Mouse (Mus musculus): Measurements from ENCODE around the gene Armh1. TPM values are rescaled to one million over a fixed set of nuclear protein-coding genes. Genes with fewer than 3 reads are reported as not detected.

The Armh1 gene
- polyA plus RNA-seq, 1 experiment from 2014 or later: 0.15 TPM

DNA sequence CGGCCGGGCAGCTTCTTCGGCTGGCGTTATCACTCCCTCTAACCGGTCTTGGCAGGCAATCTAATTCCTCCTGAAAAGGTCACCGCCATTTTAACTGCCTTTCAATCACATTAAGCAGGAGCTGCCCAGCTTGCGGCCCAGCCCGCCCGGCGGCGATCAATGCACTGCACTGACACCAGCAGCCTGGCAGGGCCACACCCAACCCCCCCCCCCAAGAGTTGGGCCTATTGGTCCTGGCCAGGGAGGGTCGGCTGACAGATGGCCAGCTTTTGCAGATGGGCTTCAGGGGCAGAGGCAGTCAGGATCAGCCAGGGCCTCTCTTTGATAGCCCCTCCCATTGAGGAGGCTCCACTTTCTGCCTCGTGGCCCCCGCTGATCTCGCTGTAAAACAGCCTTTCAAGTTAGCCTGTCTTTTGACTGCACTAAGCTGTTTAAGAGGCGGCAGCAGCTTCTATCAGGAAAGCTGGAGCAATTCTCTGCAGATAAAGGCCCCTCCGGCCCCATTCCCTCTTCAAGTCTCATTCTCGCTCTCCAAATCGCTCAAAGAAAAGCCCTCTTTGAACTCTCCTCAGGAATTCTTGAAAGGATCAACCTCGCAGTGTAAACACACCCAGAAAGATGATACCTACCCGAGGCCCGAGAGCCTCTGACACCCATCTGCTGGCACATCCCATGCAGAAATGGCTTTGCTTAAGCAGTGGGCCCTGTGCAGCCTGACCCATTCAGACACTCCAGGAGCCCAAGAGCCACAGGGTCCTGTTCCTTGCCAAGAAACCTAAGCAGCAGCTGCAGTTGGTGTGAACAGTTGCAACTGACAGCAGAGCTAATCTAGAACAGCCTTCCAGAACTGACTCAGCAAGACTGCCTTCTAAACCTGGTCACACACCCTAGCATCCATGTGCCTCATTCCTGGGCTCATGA is 31.6 kb upstream of the Armh1 start:
- WGBS: 25% methylated on average over 22 of the region's 22 CpGs
- no peaks in the 10 kb centered on the region for H3K27me3 ChIP-seq (ENCODE audit: control insufficient read depth, insufficient read depth, low read length)
- no peak overlapping the region for H3K9ac ChIP-seq (ENCODE audit: low read depth, low read length)
- H3K27ac ChIP-seq (ENCODE audit: low read depth, low read length): 0 out of 2 replicates have a peak overlapping the region, but pooled peaks have one; percentile 11
- H3K4me2 ChIP-seq (replicated peaks; ENCODE audit: low read depth, low read length): no peak overlapping the region
- H3K4me1 ChIP-seq (ENCODE audit: control insufficient read depth, insufficient read depth, low read length): peaks cover 32% of the 10 kb centered on the region
- H3K4me3 ChIP-seq (ENCODE audit: low read length): no peak overlapping the region
- peak; percentile 50; the same call in 1 of the 2 replicates for ATAC-seq (ENCODE audit: low FRiP score, low TSS enrichment)
- no peaks in the 10 kb centered on the region for H3K9me3 ChIP-seq (ENCODE audit: control insufficient read depth, low read length)
- peaks cover 77% of the 10 kb centered on the region for H3K36me3 ChIP-seq (ENCODE audit: control insufficient read depth, insufficient read depth, low read length)

DNA sequence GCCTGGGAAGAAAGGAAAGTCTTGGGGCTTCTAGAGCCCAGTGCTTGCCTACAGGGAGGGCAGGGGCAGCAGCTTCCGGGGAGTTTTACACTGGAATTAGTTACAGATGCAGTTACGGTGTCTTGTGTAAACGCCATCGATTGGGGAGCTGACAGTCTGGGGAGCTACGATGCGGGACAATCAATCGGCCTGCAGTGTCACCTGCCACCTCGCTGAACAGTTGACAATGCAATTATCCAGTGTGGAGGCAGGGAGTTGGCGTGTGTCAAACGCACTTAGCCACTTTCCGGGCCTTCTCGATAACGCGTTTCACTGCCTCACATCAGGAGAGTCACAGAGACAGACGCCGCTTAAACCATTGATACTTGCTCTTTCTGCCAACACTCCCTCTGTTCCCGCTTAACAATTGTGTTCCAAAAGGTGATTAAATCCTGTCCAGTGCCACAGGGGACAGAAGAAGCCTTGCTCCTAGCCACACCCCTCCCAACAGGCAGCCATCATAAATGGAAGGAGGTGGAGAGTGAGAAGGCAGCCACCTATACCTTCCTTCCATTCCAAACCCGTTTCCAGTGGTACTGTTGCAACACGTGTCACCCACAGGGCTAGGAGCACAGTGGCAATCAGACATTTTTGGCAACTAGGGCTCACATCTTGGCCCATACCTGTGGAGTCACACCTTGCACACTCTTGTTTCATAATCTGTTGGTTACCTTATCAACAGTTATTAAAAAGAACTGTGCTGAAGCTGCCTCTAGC is 29.3 kb upstream of the Armh1 start:
- no peaks in the 10 kb centered on the region for H3K9me3 ChIP-seq (ENCODE audit: control insufficient read depth, low read length)
- no peak overlapping the region for H3K4me3 ChIP-seq (ENCODE audit: low read length)
- H3K9ac ChIP-seq (ENCODE audit: low read depth, low read length): no peak overlapping the region
- H3K4me2 ChIP-seq (replicated peaks; ENCODE audit: low read depth, low read length): no peak overlapping the region
- H3K27ac ChIP-seq (ENCODE audit: low read depth, low read length): no peak overlapping the region
- ATAC-seq (ENCODE audit: low FRiP score, low TSS enrichment): no peak
- peaks cover 43% of the 10 kb centered on the region for H3K4me1 ChIP-seq (ENCODE audit: control insufficient read depth, insufficient read depth, low read length)
- WGBS: 51% methylated on average over 19 of the region's 19 CpGs
- no peaks in the 10 kb centered on the region for H3K27me3 ChIP-seq (ENCODE audit: control insufficient read depth, insufficient read depth, low read length)
- H3K36me3 ChIP-seq (ENCODE audit: control insufficient read depth, insufficient read depth, low read length): peaks cover 75% of the 10 kb centered on the region

DNA sequence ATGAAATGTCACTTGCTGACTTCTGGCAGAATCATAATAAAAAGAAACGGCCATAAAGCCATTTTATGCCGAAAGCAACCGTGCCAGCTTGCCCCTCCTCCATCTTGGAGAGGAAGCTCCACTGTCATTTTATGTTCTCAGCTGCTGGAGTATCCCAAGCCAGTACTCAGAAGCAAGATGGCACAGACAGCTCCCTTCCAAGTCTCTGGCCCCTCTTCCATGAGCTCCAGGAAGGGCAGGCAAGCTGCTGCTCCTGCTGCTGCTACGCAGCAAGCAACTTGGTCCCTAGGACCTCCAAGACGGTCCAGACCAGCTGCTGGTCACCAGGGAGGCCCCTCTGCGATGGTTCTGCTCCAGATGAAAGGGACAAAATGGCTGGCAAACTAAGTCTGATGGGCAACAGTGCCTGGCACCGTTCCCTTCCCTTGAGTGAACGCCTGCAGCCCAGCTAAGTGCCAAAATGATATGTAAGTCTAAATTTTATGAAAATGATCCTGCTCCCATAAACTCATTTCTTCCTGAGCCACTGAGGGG is 28.5 kb upstream of the Armh1 start:
- Histone ChIP-seq H3K27ac (ENCODE audit: low read depth, low read length) (no peak overlapping the region), H3K27me3 (ENCODE audit: control insufficient read depth, insufficient read depth, low read length) (no peaks in the 10 kb centered on the region), H3K4me3 (ENCODE audit: low read length) (no peak overlapping the region), H3K36me3 (ENCODE audit: control insufficient read depth, insufficient read depth, low read length) (peaks cover 74% of the 10 kb centered on the region), H3K9ac (ENCODE audit: low read depth, low read length) (no peak overlapping the region), H3K4me1 (ENCODE audit: control insufficient read depth, insufficient read depth, low read length) (peaks cover 49% of the 10 kb centered on the region), H3K9me3 (ENCODE audit: control insufficient read depth, low read length) (no peaks in the 10 kb centered on the region), H3K4me2 (replicated peaks; ENCODE audit: low read depth, low read length) (no peak overlapping the region)
- ATAC-seq (ENCODE audit: low FRiP score, low TSS enrichment): no peak
- 76% methylated on average over 8 of the region's 8 CpGs for WGBS

DNA sequence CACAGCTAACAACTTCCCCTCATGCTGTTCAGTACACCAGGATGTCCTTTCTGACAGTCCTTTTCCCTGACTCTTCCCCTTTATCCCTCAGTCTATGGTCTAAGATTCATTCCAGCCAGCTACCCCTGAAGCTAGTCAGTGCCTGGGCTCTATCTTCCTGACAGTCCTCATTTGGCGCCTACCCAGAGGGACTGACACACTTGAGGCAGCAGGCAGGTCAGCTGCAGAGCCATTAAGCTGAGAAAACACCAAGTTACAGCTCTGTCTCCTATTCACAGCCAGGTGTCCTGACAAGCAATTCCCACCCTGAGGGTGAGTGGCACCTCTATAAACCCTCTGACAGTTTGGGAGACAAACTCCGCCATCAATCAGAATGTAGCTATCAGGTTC is 27.3 kb upstream of the Armh1 start:
- H3K27ac ChIP-seq (ENCODE audit: low read depth, low read length): no peak overlapping the region
- peaks cover 74% of the 10 kb centered on the region for H3K36me3 ChIP-seq (ENCODE audit: control insufficient read depth, insufficient read depth, low read length)
- peaks cover 42% of the 10 kb centered on the region for H3K4me1 ChIP-seq (ENCODE audit: control insufficient read depth, insufficient read depth, low read length)
- no peak for ATAC-seq (ENCODE audit: low FRiP score, low TSS enrichment)
- peaks cover 6% of the 10 kb centered on the region for H3K9me3 ChIP-seq (ENCODE audit: control insufficient read depth, low read length)
- 65% methylated on average over 2 of the region's 2 CpGs for WGBS
- H3K4me2 ChIP-seq (replicated peaks; ENCODE audit: low read depth, low read length): no peak overlapping the region
- H3K4me3 ChIP-seq (ENCODE audit: low read length): no peak overlapping the region
- no peak overlapping the region for H3K9ac ChIP-seq (ENCODE audit: low read depth, low read length)
- no peaks in the 10 kb centered on the region for H3K27me3 ChIP-seq (ENCODE audit: control insufficient read depth, insufficient read depth, low read length)

DNA sequence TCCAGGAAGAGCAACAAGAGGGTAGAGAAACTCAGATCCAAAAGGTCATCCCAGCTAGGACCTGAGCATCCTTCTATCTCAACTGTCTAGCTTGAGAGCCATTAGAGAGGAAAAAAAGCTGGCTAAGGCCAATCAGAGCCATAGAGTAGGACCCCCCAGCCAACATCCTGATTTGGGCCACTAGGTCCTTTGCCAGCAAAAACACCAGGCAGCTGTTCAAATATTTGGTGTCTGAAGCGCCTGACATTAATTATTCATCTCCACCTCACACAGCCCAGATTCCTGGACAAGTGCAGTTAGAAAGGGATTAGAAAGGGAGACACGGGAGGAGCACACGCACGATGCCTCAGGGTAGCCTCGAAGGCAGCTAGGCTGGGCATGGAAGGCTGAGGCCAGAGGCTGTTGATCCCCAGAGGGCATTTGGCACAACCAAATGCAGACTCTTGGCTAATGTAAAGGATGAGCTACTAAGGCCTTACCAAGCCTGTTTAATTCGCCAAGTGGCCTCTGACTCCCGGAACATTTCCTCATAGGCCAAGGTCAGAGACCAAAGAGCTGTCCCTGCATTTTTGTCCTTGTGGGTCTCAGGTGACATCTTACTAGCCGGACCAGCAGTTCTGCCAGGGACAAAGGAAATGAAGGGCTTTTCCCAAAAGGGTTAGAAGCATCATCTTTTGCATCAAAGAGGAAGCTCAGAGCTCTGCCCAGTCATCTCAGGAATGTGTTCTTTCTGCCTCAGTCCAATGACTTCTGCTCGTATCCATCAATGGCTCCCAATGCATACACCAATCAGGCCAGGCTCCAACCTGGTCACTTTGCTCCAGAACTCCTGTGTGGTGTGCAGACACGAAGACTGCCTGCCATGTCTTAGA is 26.7 kb upstream of the Armh1 start:
- 62% methylated on average over 10 of the region's 10 CpGs for WGBS
- H3K4me3 ChIP-seq (ENCODE audit: low read length): no peak overlapping the region
- H3K4me2 ChIP-seq (replicated peaks; ENCODE audit: low read depth, low read length): no peak overlapping the region
- peaks cover 35% of the 10 kb centered on the region for H3K4me1 ChIP-seq (ENCODE audit: control insufficient read depth, insufficient read depth, low read length)
- H3K9ac ChIP-seq (ENCODE audit: low read depth, low read length): no peak overlapping the region
- H3K27ac ChIP-seq (ENCODE audit: low read depth, low read length): no peak overlapping the region
- peaks cover 10% of the 10 kb centered on the region for H3K9me3 ChIP-seq (ENCODE audit: control insufficient read depth, low read length)
- peaks cover 71% of the 10 kb centered on the region for H3K36me3 ChIP-seq (ENCODE audit: control insufficient read depth, insufficient read depth, low read length)
- ATAC-seq (ENCODE audit: low FRiP score, low TSS enrichment): no peak
- H3K27me3 ChIP-seq (ENCODE audit: control insufficient read depth, insufficient read depth, low read length): no peaks in the 10 kb centered on the region

DNA sequence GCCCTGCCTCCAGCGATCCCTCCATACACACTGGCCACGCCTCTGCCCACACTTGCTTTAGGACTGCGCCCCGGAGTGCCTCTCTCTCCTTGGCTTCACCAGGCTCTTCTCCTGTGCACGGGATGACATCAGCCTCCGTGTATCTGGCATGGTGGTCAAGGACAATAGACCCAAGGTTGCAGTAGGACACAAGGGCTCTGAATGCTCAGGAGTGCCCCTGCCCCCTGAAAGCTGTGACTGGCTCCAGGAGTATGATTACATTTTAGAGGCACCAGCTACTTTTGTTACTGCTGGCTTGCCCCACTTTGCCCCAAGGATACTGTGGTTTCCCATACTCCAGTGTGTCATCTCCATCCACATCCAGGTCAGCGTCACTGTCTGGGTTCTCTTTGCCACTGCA is 25.8 kb upstream of the Armh1 start:
- peaks cover 75% of the 10 kb centered on the region for H3K36me3 ChIP-seq (ENCODE audit: control insufficient read depth, insufficient read depth, low read length)
- H3K9ac ChIP-seq (ENCODE audit: low read depth, low read length): no peak overlapping the region
- peaks cover 10% of the 10 kb centered on the region for H3K9me3 ChIP-seq (ENCODE audit: control insufficient read depth, low read length)
- no peak overlapping the region for H3K27ac ChIP-seq (ENCODE audit: low read depth, low read length)
- peaks cover 30% of the 10 kb centered on the region for H3K4me1 ChIP-seq (ENCODE audit: control insufficient read depth, insufficient read depth, low read length)
- 82% methylated on average over 7 of the region's 7 CpGs for WGBS
- H3K4me2 ChIP-seq (replicated peaks; ENCODE audit: low read depth, low read length): no peak overlapping the region
- H3K27me3 ChIP-seq (ENCODE audit: control insufficient read depth, insufficient read depth, low read length): no peaks in the 10 kb centered on the region
- ATAC-seq (ENCODE audit: low FRiP score, low TSS enrichment): no peak
- no peak overlapping the region for H3K4me3 ChIP-seq (ENCODE audit: low read length)

DNA sequence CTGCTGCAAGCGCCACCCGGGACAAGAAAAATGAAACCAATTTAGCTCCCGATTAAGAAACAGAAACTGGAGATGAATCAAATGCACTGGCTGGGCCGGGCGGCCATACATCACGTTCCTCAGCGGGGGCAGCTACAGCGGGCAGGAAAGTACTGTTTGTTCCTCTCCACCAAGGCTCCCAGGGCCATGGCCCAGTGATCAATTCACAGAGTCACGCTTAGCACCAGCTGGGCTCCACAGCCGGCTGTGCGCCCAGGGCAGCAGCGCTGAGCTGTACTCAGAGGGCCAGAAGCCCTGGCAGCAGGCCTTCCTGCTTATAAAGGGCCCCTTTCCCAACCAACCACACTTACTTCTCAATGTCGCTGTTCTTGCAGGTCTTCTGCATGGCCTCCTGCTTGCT is 25.1 kb upstream of the Armh1 start:
- H3K4me1 ChIP-seq (ENCODE audit: control insufficient read depth, insufficient read depth, low read length): peaks cover 32% of the 10 kb centered on the region
- no peak for ATAC-seq (ENCODE audit: low FRiP score, low TSS enrichment)
- no peaks in the 10 kb centered on the region for H3K27me3 ChIP-seq (ENCODE audit: control insufficient read depth, insufficient read depth, low read length)
- H3K4me2 ChIP-seq (replicated peaks; ENCODE audit: low read depth, low read length): no peak overlapping the region
- H3K4me3 ChIP-seq (ENCODE audit: low read length): no peak overlapping the region
- peaks cover 10% of the 10 kb centered on the region for H3K9me3 ChIP-seq (ENCODE audit: control insufficient read depth, low read length)
- H3K27ac ChIP-seq (ENCODE audit: low read depth, low read length): no peak overlapping the region
- H3K9ac ChIP-seq (ENCODE audit: low read depth, low read length): no peak overlapping the region
- peaks cover 72% of the 10 kb centered on the region for H3K36me3 ChIP-seq (ENCODE audit: control insufficient read depth, insufficient read depth, low read length)
- WGBS: 44% methylated on average over 13 of the region's 13 CpGs

DNA sequence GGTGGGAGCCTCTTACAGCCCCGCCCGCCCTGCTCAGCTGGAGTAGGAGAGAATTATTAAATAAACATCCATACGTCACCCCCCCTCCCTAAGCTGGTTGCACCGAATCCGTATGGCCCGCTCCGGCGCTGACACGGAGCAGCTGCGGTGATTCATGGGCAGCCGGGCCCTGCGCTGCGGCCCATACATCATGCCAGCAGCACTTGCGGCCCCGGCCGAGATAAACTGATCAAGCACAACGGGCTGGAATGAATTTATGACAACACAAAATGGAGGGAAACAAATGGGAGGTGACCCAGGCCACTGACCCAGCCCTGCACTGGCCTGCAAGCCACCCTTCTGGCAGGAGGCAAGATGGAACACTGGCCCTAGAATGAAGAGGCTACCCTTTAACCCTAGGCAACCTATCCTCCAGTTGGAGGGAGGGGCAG is 24.4 kb upstream of the Armh1 start:
- H3K4me1 ChIP-seq (ENCODE audit: control insufficient read depth, insufficient read depth, low read length): peaks cover 32% of the 10 kb centered on the region
- no peak overlapping the region for H3K4me2 ChIP-seq (replicated peaks; ENCODE audit: low read depth, low read length)
- no peak overlapping the region for H3K9ac ChIP-seq (ENCODE audit: low read depth, low read length)
- WGBS: 18% methylated on average over 17 of the region's 17 CpGs
- H3K27me3 ChIP-seq (ENCODE audit: control insufficient read depth, insufficient read depth, low read length): no peaks in the 10 kb centered on the region
- no peak overlapping the region for H3K27ac ChIP-seq (ENCODE audit: low read depth, low read length)
- peaks cover 10% of the 10 kb centered on the region for H3K9me3 ChIP-seq (ENCODE audit: control insufficient read depth, low read length)
- H3K4me3 ChIP-seq (ENCODE audit: low read length): no peak overlapping the region
- H3K36me3 ChIP-seq (ENCODE audit: control insufficient read depth, insufficient read depth, low read length): peaks cover 72% of the 10 kb centered on the region
- peak; percentile 77 for ATAC-seq (ENCODE audit: low FRiP score, low TSS enrichment)
